Mouse (Mus musculus) common myeloid progenitor, adult 5-6 weeks (primary cell): Measurements from ENCODE around the gene Tgif1. TPM values are rescaled to one million over a fixed set of nuclear protein-coding genes. Genes with fewer than 3 reads are reported as not detected.

ENCODE experiments used
- ATAC-seq: replicated peaks from 2 replicates; pipeline ENCODE4 v1.8.0; 2016; ENCODE audit warnings: low read depth, mild to moderate bottlenecking, moderate TSS enrichment, inconsistent platforms; ENCODE audit not compliant: poor library complexity, severe bottlenecking
- total RNA-seq: library from RNA; stranded (forward); fragments of 200-1000, 187-1606 nt; gene quantifications from 2 replicates; pipeline ENCODE4 v1.2.3, GENCODE M21; 2017

The Tgif1 gene
- total RNA-seq, 1 experiment from 2014 or later = 57.5 TPM

DNA sequence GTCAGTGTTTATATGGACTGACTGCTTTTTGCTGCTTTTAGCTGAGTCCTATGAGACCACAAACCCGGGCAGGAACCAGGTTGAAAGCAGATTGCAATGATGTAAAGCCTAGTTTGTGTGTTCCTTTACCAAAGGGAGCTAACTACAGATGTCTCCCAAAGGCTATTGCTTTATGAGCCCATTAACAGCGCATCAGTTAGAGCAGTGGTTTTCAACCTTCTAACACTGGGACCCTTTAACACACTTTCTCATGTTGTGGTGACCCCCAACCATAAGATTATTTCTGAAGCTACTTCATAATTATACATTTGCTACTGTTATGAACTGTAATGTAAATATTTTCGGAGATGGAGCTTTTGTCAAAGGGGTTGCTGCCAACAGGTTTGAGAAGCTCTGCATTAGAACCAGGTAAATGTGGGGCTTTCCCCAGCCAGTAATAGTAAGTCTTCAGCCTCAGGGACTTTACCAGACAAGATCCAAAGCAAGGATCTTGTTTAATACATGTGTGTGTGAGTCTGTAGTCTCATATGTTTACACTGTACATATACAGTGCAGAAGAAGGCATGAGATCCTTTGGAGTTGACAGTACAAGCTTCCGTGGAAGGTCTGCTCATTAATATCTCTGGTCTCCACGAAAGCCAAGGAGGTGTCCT, 15.4 kb upstream of the Tgif1 start:
- ATAC-seq = no peak

DNA sequence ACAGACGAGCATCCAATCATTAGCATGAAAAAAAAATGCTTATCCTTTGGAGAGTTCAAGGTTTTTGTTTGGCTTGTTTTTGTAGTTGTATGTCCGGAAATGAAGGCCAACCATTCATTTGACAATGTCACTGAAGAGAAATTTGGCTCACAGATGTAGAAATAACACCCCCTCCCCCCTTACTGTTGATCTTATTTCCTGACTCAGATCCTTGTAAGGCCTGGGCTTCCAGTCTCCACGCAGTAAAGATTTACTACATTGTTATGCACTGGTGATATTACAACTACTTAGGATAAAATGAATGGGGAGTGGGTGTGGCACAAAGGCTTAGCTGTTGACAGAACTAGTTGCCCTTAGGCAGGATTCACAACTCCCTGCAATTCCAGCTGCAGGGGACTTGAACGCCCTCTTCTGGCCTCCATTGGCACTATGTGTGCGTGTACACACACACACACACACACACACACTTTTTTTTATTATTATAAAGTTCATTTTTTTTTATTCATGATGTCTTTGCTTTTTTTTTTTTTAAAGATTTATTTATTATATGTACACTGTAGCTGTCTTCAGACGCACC, 13.3 kb upstream of the Tgif1 start:
- no peak for ATAC-seq

DNA sequence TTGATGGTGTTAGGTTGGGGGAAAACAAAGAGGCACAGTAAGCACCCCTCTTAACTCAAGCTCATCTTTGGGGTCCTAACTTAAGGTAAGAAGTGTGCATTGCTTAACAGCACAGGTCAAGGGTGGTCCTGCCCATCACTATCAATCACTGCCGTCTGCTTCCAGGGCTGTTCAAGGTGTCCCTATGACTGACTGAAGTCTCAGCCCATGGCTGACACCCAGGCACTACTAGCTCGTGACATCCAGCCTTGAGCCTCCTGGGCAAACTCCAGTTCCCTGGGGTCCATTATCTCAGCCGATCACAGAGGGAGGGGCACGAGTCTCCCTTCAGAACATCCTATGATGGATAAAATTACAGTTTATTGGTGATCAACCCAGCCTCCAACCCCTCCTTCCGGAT, 12.7 kb upstream of the Tgif1 start:
- no peak for ATAC-seq

DNA sequence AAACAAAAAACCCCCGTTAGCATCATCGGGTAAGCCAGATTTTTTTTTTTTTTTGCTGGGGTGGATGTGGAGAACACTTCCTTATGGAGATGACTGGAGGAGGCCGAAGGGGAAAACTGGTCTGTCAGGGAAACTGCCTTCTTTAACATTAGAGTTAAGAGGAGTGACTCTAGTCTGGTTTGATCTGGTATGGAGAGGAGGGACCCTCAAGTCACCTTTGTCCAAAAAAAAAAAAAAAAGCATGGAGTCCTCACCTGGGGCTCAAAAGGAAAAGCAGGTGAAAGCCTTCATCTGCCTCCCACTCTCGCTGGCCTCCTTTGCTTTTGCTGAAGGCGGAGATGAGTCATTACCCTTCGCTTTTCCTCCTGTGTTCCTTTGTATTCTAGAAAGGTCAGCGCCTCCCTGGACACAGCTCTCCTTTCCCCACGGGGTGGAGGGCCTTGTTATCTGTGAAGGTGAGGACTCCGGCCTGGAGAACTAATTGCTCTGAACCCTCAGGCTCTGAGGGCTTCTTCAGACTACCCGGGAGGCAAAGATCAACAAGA, 11.8 kb upstream of the Tgif1 start:
- ATAC-seq = no peak

DNA sequence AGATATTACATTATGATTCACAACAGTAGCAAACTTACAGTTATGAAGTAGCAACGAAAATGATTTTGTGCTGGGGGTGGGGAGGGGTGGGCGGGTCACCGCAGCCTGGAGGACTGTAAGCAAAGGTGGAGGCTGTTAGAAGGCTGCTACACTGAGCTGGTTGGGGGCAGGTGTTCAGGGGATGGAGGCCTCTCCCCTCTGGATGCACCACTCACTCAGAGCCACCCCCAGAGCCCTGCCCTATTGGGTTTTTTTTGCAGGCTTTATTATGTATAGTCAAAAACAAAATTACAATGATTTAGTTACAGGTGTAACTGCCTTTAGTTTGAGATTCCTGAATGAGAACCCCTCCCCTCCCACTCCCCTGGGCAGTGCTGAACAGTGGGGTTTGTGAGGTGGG, 11.3 kb upstream of the Tgif1 start:
- ATAC-seq = no peak

DNA sequence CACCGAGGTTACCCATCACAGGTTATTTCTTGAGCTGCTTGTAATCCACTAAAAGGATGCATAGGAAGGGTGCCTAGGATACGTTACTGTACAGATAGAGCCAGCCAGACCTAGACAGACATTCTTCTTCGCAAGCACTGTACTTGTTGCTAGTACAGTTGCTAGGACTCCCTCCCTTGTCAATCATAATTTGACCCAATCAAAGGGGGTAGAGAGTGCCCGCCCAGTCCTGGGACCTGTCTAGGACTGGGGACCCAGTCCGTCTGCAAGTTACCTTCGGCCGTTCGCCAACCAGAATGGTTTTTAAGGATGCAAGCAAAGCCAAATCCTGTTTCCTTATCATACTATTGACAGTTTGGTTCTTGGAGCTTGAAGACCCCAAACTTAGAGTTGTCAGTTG, 10.8 kb upstream of the Tgif1 start:
- no peak for ATAC-seq

DNA sequence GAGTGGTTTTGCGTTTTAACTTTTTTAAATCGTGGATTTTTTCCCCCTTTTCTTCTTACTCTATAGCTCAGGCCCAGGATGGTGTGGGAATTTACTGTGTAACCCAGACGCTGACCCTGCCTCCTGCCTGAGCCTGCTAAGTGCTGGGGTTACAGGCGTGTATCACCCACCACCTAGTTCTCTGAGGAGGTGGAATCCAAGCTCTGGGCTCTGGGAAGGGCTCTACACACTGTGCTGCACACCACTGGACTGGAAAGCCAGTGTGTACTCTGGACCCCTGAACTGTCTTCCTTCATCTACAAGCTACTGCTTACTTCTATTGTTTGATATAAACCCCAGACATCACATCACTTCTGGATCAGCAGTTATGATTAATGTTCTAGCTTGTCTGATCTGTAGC, 5.5 kb upstream of the Tgif1 start:
- ATAC-seq = no peak

DNA sequence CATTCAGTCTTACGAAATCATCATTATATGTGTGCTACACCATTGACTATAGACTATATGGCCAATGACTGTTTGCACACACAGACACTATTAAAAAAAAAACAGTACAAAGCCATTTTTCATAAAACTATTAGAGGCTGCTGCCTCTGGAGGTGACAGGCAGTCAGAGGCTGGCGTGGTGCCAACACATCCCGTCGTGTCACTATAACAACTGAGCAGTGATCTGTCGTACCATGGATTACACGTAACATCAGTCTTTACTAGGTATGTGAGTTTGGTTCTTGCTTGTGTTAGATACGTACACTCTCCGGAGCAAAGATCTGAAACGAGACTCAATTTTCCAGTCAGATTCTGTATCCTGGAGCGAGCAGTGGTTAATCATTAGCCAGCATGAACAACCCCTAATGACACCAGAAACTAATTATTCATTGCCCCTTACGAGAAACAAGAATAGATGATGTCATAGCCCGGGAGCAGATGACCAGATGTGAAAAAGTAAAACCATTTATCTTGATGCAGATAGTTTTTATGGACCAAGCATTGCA, 3.6 kb upstream of the Tgif1 start:
- no peak for ATAC-seq

DNA sequence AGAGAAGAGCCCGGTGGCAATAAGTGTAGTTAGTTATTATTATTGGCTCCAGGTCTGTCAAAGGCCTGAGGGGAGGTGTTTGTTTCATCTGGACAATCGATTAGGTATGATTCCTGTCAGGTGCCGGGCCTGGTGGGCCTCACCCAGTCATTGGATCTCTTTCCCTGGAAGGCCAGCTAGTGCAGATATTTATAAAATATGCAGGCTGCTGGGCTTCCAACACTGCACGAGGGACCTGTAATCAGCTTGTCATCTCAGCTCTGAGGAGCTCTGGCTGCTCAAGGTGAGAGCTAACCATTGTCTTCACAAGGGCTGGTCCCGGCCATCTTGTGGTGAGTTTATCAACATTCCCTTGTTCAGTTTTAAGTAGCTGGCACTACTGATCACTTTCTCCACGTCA, 675 bp upstream of the Tgif1 start:
- ATAC-seq = no peak

DNA sequence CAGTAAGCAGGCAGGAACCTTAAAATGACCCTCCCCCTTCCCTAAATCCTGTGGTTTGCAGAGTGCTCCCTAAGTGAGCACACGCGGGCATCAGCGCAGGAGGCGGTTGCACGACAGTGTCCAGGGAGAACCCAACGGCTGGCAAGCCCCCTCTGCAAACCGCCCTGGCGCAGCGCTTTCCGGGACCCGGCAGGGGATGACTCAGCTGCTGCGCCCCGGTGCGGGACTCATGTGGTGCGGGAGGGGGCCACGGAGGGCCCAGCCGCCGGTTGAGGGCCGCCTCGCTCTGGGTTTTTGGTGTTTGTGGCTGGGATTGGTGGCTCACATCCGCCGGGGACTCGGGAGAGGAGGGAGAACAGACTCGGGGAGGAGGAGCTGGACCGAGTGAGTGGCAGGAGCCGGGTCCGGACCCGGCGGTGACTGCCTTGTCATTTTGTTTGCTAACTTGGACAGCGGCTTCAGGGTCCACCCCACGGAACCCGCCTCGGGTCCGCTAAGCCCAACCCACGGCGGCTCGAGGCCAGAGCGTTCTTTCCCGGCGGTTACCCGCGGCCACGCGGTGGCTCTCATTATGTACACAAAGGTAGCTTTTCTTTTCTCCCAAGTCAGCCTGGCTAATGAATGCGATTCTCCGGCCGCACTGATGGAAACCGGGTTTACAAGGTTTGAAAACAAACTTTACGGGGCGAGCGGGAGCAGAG, 510 bp downstream of the Tgif1 start:
- peak; percentile 30 for ATAC-seq

DNA sequence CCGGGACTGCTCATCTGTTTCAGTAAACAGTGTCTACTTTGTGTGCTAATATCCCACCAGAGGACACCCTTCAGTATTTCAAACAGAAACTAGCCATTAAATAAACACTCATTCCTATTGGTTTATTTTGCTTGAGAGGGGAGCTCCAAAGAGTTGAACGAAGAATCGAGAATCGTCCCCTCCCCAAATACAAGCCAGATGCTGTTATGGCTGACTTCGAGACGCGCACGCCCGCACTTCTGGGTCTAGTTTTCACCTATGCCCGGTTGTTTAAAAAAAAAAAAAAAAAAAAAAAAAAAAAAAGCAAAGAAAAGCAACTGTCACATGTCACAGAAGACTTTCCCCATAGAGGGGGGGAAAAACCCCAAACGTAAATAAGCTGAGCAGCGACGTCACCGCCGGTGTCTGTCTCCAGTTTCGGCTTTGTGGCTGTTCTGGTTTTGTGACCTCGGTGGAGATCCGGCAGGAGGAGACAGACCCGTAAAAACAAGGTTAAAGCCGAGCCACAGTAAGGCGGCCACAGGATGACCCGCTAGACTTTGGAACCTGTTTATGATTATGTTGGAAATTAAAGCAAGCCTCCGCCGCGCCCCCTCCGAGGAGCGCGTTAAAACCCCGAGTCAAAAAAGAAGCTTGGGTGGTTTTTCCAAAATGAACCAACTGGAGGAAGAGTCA, 1.2 kb downstream of the Tgif1 start:
- ATAC-seq = peak; percentile 3

DNA sequence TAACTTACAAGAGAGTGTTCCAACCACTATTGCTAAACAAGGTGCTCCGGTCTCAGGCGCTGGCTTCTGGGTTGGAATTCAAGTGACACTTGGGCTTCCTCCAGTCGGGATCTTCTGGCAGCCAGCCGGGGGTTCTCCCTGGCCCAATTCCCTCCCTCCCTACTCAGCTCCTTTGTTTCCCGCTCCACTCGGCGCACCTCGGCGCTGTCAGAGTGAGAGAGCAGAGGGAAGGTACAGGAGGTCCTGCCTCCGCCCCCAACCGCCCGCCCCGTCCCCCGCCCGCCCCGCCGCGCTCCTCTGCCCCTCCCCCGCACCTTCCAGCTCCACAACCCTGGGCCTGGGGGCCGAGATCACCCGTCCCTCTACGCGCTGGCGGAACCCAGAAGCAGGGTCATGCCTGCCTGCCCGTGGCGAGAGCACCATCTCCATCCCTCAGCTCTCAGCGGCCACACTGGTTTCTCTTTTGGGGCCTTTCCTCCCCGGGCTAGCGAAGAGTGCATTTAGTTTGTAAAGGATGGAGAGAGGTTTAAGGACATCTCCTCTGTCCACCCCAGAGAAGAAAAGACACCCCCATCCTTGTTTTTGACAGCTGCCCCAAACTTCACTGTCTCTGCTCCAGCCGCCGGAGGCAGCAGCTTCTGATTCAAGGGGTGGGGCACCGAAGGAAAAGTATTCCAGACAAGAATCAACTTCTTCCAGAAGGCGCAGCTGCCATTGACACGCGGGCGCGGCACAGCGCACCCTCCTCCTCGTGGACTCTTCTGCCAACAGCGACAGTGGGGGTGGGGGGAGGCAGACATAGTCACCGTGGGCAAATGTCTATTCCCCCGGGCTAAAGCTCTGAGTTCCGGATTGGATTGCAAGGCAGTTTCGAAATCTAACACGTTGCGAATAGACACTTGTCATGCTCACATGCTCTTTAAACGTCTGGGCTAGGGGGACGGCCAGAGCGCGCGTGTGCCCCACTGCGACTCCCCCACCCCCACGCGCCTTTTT, 2.1 kb downstream of the Tgif1 start:
- peak; percentile 27 for ATAC-seq

DNA sequence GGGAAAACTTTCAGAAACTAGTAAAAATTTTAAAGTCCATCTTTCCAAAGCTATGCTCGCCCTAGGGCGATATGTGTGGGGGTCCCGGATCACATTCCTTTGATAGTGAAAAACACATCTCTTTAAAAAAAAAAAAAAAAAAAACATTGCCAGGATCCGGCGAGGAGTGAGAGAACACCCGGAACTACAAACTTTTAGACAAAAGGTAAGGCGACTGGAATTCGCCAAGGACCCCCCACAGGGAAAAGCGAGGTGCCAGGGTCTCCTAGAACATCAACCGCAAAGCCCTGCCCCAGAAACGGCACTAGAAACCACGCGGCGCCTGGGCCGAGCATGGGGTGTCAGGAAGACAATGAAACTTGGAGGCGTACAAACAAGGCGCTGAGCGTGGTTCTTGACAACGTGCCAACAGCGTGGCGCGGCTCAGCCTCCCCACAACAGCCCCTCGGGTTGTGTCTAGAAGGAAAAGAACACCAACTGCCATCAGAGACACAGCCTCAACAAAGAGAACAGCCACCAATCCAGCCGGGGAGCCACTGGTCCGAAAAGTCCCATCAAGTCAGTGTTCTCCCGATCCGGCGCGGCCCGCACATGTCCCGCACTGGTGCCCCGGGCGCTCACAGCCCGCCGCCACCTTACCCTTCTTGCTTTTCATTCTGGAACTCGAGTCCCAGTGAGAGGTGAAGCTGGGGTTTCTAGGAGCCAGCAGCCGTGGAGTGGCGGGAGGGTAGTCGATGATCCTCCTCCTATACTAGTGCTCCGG, 2.9 kb downstream of the Tgif1 start:
- no peak for ATAC-seq

DNA sequence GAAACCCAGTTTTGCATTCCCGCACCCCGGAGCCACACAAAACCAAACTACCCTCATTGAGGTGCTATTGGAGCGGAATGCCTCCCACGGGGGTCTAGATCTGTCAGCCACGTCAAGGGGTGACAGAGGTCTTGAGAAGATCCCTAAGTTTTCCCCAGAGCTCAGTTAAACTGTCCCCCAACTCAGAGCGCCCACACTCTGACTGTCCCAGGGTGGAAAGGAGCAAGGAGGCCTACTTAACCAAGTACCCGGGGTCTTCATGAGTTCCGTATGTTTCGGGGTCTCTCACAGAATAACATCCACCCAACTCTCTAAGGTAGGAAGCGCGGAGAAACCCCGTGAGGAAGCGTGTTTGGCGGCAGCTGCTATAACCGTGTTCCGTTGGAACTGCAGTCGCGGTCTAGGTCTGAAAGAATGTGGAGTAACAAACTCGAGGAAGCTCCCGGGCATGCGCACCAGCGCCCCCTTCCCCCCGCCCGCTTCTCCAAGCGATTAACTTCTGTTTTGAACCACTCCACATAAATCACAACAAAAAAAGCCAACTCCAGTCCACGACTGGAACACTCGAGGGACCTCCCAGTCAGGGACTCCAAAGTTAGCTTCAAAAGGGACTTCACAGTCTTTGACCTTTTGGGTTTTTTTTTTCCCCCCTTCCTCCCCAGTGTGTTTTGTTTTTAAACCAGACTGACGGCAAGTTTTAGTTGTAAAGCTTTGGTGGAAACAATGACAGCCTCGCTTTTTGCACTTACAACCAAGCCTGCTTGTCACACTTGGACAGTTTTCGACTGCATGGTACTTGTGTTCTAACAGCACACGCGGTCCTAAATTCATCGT, 3.7 kb downstream of the Tgif1 start:
- ATAC-seq = peak; percentile 17

DNA sequence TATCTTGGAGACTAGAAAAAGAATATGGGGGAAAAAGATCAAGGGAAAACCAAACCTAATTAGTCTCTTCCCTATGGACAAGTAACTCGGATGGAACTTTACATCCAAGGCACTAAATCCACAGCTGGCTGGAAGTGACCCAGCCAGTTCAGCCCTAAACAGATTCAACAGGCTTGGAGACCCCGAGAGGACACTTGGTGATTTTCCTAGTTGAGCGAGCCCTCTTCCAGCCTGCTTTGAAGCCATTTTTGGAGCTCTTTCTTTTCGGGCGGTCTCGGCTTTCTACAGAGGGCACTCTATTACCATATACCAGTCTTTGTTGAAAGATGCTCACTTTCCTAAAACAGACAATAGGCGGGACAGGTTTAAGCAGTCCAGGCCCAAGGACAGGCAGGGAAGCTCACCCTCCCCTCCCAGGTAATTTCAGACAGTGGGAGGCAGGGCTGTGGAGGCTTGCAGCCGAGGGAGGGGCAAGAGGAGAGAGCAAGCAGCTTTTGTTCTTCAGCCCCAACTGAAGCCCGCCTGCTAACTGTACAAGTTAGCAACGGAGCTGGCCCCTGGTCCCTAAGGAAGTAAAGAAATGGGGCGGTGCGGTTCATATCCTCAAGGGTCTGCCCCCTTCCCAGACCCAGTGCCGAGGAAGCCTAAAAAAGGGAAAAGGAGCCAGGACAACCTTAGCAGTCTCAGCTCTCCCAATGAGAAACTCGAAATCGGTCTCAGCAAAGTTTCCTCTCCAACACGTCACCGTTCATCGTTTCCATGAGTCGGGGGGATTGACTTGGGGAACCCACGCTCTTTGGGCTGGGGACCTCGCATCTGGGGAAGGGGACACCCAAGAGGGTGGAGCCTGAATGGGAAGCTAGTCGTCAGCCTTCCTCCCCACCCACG, 4.6 kb downstream of the Tgif1 start:
- ATAC-seq = no peak

DNA sequence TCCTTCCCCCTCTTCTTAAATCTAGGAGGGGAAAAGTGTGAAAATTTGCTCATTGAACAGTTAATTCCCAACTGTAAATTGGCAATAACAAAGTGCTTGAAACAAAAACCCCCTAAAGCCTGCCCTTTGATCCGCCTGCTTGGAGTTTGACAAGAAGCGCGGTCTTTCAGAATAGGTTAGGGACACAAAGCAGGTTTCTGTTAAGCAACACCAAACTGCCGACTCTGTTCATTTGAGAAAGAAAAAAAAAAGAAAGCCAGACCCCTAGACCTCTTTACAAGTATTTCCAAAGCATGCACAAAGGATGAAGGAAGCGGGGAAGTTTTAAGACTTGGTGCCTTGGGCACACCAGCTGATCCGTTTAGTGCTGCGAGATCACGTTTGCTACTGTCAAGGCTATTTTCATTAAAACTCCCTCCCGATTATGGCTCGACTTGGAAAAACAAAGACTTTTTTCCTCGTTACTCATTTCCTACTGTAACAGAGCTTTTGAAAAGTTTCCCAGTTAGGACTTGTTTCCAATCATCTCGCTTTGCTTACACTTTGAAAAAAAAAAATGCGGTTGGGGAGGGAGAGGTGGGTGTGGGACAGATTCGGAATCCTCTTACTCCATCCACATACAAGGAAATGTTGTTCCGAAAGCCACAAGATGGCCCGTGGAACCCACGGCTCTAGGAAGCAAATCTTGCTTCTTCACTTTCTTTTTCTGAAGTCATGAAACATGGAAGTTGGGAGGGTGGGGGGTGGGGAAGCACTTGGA, 5.4 kb downstream of the Tgif1 start:
- no peak for ATAC-seq
